Mouse (Mus musculus) frontal cortex, postnatal 25 days (tissue): ENCODE measurements around the gene Dpm2.

Experiments
- DNase-seq, 2 experiments: peaks; one replicate each; pipeline ENCODE4 v3.0.0; 2022; ENCODE audit warnings: low spot score in 2 of 2

The Dpm2 gene

DNA sequence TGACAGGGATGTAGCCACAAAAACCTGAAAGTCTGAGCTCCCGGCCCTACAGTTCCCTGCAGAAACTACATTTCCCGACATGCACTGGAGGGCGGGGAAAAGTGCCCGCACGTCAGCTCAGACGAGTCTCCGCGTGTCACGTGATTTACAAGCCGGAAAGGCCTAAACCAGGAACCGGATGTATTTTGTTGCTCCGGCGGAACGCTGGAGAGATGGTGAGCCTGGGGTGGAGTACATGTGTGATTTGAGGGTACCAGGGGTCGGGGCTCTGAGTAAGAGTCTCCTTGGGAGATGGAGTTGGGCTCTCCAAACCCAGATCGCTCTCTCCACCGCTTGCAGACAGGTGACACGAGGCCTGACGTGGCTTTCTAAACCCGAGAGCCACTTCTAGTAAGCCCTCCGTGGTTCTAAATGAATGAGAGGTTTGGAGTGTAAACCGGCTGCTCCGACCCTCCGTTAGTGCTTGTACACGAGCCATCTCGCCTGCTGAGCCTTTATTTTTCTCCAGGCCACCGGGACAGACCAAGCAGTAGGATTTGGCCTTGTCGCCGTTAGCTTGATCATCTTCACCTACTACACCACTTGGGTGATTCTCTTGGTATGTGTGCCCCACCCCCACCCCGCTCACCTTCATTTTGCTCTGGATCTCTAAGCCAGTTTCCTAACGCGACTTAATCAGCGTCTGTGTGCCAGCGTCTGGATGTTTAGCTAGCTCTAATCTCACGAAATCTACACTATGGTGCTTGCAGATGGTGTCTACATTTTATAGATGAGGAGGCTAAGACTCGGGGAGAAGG is at the start of gene Dpm2:
Gene Dpm2, plus strand, starts transcription at position 161 of the 797 bp plus-strand sequence.
- DNase-seq, result peak; percentile 68 to 82

DNA sequence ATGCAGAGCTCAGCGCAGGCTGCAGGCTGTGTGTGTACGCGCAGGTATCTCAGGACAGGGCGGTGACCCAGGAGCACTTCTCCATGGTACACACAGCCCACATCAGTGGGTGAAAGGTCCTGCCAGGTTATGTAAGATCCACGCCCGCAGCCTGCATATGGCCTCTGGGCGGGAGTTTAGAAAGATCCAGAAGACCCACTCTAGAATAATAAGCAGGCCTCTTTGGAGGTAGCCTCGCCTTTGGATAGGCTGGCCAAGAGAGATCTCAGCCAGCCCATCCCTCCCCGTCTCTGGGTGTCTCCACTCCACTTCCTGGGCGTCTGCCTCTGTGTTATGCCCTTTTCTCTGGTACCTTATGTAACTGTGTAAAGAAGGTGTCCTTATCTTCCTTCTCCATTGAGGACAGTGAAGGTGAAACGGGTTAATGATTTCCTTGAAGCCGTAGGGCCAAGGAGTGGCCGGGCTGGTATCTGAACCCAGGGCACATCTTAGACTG is 46.1 kb upstream of the Dpm2 start:
- no peak for DNase-seq

DNA sequence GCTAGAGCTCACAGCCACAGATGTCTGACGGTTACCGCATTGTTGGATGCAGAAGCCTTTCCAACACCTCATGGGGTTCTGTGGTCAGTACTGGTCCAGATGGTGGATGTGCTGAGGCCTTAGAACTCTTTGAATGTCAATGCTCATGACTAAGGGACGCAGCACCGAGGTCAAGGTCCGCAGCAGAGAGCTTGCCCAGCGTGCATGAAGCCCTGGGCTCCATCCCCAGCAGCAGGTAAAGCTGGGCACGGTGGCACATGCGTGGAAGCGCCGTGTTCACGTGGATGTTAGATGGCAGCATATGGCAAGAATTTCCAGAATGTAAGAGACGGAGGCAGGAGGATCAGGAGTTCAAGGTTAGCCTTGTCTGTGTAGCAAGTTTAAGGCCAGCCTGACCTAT is 44.8 kb upstream of the Dpm2 start:
- no peak for DNase-seq

DNA sequence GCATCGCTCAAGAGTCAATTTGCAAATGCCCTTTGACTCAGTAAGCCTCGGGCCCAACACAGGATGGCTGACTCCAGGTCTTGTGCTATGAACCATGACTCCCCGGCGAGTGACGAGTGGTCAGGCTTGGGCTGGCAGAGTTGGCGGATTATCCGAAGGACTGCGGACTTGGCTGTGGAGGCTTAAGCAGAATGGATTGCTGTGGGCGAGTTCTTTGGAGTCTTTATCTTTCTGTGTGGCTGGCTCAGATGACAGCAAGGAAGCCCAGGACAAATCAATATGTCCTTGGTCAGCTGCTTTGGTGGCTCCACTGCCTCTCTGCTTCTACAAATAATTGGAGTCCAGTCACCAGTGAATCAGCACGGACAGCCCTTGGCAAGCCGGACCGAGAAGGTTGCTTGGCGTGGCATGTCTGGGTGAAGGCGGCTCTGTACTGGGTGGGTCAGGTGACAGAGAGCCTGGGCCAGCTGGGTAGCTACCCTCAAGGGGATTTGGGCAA is 43.1 kb upstream of the Dpm2 start:
- no peak for DNase-seq

DNA sequence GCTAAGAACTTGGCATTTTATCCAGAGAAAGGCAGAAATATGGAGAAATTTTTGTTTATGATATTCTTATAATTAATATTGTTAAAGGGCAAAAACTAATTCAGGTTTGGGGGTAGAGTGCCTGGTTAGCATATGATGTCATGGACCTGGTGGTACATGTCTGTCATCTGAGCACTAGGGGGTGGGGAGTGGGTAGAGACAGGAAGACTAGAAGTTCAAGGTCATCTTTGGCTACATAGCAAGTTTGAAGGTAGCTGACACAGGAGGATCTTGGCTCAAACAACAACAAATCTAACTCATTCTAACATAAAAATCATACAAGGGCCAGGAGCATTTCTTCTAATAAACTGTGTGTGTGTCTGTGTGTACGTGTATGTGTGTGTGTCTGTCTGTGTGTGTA is 42.3 kb upstream of the Dpm2 start:
- no peak for DNase-seq

DNA sequence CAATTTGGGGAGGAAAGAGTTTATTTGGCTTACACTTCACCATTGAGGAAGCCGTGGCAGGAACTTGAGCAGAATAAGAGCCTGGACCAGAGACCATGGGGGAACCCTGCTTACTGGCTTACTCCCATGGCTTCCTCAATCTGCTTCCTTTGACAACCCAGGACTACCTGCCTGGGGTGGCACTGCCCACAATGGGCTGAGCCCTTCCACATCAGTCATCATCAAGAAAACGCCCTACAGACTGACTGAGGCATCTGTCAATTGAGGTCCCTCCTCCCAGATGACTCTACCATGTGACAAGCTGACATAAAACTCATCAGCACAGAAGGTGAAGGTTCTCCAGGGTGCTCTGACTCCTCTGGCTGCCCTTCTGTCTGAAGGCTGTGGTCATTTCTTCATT is 40.2 kb upstream of the Dpm2 start:
- DNase-seq, result no peak

DNA sequence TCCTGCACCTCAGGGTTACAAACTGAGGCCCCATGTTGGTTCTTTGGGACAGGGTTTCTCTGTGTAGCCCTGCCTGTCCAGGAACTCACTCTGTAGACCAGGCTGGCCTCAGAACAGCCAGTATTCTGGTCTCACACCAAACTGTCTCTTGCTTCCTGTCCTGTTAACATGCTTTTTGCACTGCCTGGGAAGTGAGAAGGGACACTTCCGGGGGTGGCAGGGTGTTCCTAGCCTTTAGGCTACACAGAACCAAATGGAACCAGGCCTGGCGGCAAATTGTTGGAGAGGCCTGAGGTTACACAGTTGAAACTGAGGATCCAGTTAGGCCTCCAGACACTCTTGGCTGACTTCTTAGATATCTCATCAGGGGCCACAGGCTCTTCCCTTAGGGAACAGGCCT is 37.5 kb upstream of the Dpm2 start:
- no peak for DNase-seq

DNA sequence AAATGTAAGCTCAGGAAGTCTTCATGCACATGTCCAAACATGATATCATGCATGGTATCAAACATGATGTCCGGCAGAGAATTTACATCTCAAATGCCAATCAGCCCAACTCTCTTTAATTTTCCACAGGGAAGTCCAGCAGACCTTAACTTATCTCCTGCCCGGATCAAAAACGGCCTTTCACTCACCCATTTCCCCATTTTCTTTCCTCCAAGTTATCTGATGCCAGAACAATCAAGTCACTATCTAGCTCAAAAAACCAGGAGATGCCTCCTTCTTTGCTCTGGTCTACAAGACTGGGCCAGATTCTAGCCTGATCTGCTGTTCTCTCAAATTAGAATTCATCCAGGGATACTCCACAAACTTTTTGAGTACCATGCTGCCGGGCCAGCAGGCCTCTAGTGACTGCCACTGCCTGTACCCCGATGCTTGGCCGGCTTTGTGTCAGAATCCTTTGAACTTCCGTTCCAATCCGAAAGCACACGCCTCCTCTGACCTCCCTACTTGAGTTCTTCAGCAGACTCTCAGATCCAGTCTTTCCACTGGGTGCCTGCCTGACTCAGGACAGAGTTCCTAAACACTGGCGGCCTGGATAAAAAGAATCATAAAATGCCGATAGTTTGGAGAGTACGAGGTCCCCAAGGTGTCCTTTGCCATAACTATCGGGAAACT is 36.5 kb upstream of the Dpm2 start:
- no peak for DNase-seq

DNA sequence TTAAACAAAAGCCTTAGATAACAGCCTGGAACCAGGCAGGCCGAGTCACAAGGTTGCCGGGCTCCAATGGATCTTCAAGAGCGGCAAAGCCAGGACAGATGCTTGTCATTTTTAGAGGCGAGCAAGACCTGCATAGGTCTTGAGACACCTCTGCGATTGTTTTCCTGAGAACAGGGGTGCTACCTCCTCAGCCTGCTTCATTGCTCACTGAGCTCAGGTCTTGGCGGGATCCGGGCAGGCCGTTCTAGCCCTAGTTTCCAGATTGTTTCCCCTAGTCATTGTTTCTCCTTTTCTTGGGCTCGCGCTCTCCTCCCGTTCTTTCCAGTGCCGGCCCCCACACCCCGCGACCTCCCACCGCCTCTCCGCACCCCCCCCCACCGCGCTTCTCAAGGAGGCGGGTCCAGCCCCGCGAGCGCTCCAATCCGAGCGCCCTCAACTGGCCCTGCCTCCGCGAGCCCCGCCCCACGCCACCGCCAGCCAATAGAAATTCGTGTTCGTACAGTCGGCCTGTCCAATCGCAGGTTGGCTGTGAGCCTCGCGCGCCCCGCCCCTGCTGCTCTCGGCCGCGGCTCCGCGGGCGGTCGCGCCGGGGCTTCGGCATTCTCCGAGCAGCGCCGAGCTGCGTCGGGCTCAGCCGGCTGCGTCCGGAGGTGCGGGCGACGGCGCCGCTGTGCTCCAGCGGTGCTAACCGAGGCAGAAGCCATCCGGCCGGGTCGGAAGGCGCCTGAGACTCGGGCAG is 35.8 kb upstream of the Dpm2 start, which contains the start of gene Fam102a:
Gene Fam102a, plus strand, starts transcription at position 600 of the 739 bp plus-strand sequence.
- peak; percentile 97 to 98 for DNase-seq

DNA sequence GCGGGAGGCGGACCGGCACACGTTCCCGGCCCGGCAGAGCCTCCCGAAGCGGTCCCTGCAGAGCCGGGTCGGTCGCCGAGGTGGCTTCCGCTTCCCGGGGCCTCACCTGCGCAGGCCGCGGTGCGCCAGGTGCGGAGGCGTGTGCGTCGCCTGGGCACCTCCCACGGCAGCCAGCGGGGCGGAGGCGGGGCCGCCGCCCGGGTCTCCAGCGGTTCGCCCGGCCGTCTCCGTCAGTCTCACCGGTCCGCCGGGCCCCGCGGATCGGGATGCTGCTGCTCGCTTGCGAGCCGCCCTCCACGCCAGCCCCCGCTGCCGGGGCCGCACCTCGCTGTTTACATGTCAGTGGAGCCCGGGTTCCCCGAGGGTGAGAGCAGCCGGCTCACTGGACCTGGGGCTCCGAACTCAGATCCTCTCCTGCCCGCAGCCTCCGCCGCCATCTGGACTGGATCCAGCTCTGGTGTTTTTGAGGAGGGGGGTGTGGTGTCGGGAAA is 35.1 kb upstream of the Dpm2 start:
- peak; percentile 29 to 42 for DNase-seq

DNA sequence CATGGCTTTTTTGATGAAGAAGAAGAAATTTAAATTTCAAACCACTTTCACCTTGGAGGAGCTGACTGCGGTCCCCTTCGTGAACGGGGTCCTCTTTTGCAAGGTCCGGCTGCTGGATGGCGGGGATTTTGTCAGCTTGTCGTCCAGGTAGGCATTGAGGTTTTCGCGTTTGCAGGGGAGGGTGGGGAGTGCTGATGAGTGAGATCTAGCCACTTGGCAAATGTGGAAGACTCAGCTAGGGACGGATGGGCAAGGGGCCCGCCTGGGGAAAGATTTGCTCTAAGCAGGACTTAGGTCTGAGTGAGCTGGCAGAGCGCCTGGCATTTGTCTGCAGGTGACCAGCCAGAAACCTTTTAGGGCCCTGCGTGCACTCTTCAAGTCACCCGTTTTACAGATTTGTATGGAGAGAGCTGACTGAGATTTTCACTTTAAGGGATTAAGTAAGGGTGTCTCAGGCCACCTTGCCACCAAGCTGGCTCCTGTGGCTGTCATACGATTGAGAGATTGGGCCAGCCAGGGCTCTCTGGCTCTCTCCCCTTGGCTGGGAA is 34.5 kb upstream of the Dpm2 start:
- no peak for DNase-seq

DNA sequence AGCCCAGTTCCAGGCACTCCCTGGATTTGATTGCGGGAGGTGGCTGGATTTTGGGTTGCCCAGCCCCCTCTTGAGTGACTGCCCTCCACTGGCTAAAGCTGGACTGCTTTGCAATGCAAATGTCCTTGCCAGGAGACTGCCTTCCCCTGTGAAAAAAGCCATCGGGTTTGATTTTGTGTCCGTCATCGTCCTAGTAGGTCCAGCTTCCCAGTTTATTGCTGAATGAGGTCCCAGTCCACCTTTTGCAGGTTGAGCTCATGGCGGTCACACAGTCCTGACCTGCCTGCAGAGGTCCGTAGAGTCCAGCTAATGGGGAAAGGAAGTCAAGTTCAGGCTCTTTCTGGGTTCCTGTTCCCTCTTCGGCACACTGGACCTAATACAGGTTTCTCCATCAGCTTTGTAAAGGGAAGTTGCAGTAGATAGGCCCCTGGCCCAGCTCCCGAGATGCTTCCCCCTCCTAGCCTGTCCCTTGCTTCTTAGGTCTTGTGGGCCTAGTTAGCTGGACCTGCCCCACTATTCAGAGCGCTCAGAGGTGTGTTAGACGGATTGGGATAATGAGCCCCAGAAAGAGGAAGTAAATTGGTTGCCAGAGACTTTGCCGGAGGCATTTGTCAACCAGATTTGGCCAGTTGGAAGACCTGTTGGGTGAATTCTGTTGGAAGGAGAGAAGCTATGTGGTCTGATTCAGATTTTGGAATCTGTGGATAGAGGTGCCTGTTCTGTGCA is 33.9 kb upstream of the Dpm2 start:
- DNase-seq, result peak; percentile 22 to 50

DNA sequence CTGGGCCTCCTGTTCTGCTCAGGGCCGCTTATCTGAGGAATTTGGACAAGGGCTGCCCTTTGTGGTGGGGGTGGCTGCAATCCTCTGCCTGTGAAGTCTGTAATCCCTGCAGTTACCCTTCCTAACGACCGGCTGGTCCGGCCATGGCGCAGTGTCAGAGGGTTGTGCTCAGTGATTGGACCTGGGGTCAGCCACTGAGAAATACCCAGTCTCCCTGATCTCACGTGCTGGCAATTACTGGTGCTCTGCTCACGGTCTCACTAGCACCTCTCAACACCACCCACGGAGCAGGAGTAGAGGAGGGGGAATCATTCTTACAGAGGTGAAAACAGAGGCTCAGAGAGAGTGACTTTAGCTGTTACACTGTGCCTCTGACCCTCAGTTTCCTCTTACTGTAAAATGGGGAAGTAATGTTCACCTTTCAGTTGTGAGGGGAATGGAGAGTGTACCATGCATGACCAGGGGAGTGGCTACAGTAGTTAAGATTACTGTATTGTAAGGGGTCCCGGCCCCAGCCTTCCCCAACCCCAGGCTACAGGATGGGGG is 33.2 kb upstream of the Dpm2 start:
- DNase-seq, result no peak

DNA sequence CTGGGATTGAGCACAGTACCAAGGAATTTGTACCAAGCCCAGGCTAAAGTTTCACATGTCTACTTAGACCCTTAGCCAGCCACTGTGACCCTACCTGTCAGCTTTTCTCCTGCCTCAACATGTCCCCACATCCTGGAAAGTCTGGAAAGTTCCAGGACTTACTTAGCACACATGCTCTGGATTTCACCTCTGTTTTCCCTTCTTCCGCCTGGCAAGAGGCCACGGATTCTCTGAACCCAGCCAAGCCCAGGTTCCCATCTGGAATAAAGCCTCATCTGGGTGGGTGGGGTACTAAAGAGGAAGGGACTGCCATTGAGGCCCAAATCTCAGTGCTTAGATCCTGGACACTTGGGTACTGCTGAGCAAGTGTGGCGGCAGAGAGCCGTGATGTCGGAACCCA is 32.7 kb upstream of the Dpm2 start:
- DNase-seq, result no peak

DNA sequence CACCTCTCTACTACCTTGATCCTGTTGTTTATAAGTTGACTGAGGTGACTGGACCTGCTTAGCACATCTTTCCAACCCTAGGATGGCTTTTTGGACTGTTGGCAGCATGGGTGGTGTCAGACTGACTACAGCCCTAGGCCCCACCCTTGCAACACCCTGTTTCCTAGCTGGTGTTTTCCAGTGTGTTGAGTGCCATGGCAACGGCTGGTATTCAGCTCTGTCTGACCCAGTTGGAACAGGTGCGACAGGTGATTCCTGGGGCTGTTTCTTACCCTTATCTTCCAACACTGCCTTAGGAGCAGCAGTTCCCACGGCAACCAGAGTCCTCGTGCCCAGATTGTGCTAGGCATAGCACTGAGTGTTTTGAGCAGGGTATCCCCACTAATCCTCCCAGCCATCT is 32.2 kb upstream of the Dpm2 start:
- no peak for DNase-seq

DNA sequence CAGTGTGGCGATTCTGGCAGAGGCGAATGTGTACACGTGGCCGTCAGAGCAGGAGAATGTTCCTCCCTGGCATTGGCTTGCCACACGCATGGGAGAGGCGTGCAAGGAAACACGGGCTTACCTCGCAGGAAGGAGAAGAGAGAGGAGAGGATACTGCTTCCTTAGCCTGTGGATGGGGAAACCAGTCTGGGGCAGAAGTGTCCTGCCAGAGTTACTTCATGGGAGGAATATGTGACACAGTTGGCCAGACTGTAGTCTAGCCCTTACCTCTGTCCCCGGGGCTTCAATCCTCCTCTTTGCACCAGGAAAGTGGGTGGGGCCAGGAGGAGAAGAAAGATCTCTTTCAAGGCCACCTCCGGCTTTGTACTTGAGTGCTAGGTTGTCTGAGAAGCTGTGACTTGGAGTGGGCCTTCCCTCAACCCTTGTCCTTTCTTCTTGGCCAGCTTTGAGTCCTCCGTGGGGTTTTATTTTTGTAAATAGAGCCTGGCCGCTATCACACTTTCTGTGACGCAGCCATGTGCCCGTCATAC is 31.1 kb upstream of the Dpm2 start:
- no peak for DNase-seq

DNA sequence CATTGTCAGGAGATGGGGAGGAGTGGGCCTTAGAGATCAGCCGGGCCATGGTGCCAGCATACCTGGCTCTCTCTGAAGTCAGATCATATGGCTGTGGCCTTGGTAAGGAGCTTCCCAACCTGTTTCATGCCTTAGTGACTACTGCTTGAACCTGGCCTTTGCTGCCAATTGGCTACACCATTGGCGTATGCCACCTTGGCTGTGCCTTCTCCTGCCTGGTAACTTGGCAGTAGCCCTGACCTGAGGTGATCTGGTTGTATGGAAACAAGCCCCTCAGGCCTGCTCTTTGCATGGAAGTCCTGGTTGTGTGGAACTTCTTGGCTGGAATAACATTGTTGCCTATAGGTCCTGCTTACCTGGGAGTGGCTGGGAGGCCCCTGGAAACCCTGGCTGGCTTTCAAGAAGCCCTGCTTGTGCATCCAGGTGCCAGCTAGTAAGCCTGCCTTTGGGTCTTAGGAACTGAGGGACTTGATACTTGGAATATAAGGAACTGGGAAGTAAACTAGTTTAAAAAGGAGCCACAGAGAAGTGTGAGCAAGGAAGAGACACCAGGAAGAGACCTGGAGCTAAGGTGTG is 29.2 kb upstream of the Dpm2 start:
- no peak for DNase-seq

DNA sequence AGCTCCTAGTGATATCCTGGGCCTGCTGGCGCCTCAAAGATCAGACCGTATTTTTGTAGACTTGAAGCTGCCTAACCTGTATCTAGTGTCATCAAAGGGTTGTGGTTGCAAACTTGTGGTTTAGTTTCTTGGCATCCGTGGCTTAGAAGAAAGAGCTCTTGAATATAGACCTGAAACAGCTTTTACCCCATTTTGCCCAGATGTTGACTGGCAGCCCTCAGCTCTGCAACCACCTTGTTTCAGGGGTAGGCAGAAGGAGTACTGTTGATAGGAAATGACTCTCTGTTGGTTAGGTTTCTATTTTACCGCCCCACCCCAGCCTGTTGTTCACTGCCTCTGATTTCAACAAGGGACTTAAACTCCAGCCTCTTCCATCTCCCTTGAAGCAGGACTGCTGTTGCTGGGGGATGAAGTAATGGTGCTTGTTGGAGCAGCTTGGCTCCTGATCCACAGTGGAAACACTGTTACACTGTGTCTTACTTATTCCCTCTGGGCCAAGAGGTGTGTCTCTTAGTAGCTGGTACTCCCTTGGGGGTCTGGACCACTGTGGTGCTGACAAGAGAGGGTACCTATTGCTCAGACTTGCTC is 28.6 kb upstream of the Dpm2 start:
- no peak for DNase-seq

DNA sequence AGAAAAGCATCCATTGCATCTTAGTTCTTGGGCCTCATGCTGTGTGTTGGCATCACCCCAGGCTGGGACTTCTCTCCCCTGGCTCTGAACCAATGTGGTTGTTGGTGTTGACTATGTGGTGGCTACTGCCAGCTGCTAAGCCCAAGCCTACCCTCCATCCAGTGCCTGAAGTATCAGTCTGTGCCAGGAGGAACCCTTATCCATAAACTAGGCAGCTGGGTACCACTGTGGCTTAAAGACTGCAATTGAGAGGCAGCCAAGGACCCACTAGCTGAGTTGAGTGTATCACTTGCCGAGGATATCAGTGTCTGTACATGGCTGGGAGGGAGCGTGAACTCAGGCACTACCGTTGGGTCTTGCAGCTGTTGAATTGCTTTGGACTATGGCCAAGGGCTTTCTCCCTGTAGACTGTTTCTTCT is 27.6 kb upstream of the Dpm2 start:
- no peak for DNase-seq

DNA sequence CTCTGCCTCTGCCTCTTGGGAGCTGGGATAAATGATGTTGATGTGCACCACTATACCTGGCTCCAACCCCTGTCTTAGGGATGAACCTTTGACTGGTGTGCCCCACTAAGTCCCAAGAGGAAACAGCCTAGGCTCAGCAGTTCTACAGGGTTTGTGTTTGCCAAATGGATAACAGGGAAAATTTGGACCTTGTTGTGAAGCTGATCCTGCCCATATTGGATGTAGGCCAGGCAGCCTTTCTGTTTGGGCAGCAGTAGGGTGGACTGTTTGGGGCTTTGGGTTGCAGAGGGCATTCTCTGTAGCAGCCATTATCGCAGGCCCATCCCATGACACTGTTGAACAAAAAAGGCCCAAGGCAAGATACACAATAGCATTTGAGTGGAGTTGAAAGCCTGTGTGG is 23.7 kb upstream of the Dpm2 start:
- DNase-seq, result no peak
